Mouse (Mus musculus) ES-Bruce4 (cell line): ENCODE results near the gene Mob4. TPM values are rescaled to one million over a fixed set of nuclear protein-coding genes. Genes with fewer than 3 reads are reported as not detected.

Experiments
- H3K27ac ChIP-seq: 2 replicates; pipeline ENCODE4 v1.5.1; 2012; ENCODE audit warnings: low read length, inconsistent platforms; ENCODE audit not compliant: insufficient read depth
- H3K27me3 ChIP-seq: 2 replicates; pipeline ENCODE4 v1.6.1; 2012; ENCODE audit warnings: mild to moderate bottlenecking, low read length, inconsistent platforms; ENCODE audit not compliant: control insufficient read depth, poor library complexity, insufficient read depth, severe bottlenecking
- H3K36me3 ChIP-seq: 2 replicates; pipeline ENCODE4 v1.6.1; 2012; ENCODE audit warnings: inconsistent platforms, mild to moderate bottlenecking, low read length, moderate library complexity; ENCODE audit not compliant: control insufficient read depth, poor library complexity, insufficient read depth, severe bottlenecking
- H3K4me1 ChIP-seq: one replicate; pipeline ENCODE4 v1.8.1; 2011; ENCODE audit warnings: low read length; ENCODE audit not compliant: control insufficient read depth, insufficient read depth
- H3K4me3 ChIP-seq: 2 replicates; pipeline ENCODE4 v1.5.1; 2011; ENCODE audit warnings: low read depth, mild to moderate bottlenecking, low read length
- H3K9ac ChIP-seq: 2 replicates; pipeline ENCODE4 v1.6.1; 2012; ENCODE audit warnings: low read depth, mild to moderate bottlenecking, inconsistent platforms; ENCODE audit not compliant: poor library complexity, severe bottlenecking
- H3K9me3 ChIP-seq: replicated peaks from 2 replicates; pipeline ENCODE4 v1.6.1; 2012; ENCODE audit warnings: mild to moderate bottlenecking, low read length, inconsistent platforms; ENCODE audit not compliant: control insufficient read depth, poor library complexity, insufficient read depth, severe bottlenecking
- CTCF ChIP-seq: IDR thresholded peaks from one replicate; pipeline ENCODE4 v1.8.1; 2011; ENCODE audit warnings: low read depth, low read length
- EP300 ChIP-seq: IDR thresholded peaks from 2 replicates; pipeline ENCODE4 v1.6.1; 2011; ENCODE audit warnings: low read depth, low read length; ENCODE audit not compliant: insufficient read depth
- POLR2A ChIP-seq: IDR thresholded peaks from one replicate; pipeline ENCODE4 v1.8.1; 2011; ENCODE audit warnings: low read length; ENCODE audit not compliant: insufficient read depth
- polyA plus RNA-seq: library from polyadenylated mRNA; stranded (reverse); fragments of >200 nt; gene quantifications from 2 replicates; pipeline ENCODE4 v1.2.4, GENCODE M21; 2011; ENCODE audit warnings: low read depth; ENCODE audit not compliant: missing spikeins, insufficient read depth, insufficient read length

The Mob4 gene
- polyA plus RNA-seq, 1 experiment, result 83.5 TPM

GRCm38 (mm10) chr1:55160218-55160617, 29.2 kb downstream of the Mob4 start:
- Histone ChIP-seq H3K9ac (no peak overlapping the region), H3K36me3 (peaks cover 6% of the 10 kb centered on the region; the same call in 1 of the 2 replicates), H3K27me3 (no peaks in the 10 kb centered on the region), H3K27ac (no peak overlapping the region), H3K4me1 (peaks cover 5% of the 10 kb centered on the region), H3K4me3 (no peak overlapping the region), H3K9me3 (no peaks in the 10 kb centered on the region)
- no peak for TF ChIP-seq EP300
- TF ChIP-seq CTCF, result no peak
- no peak for TF ChIP-seq POLR2A

- H3K27me3 ChIP-seq, result no peaks in the 10 kb centered on the region
- H3K9ac ChIP-seq, result no peak overlapping the region
- H3K36me3 ChIP-seq, result peaks cover 3% of the 10 kb centered on the region; the same call in 1 of the 2 replicates
- H3K4me3 ChIP-seq, result no peak overlapping the region
- TF ChIP-seq POLR2A, result no peak
- no peak for TF ChIP-seq CTCF
- TF ChIP-seq EP300, result no peak
- peaks cover 5% of the 10 kb centered on the region for H3K4me1 ChIP-seq
- no peak overlapping the region for H3K27ac ChIP-seq
- no peaks in the 10 kb centered on the region for H3K9me3 ChIP-seq
These were observed 30.0 kb downstream of the Mob4 start for GRCm38 (mm10) chr1:55160831-55161638.

- no peak overlapping the region for H3K9ac ChIP-seq
- peaks cover 5% of the 10 kb centered on the region for H3K4me1 ChIP-seq
- no peaks in the 10 kb centered on the region for H3K27me3 ChIP-seq
- TF ChIP-seq CTCF (peak; percentile 86), POLR2A (no peak)
- no peak overlapping the region for H3K4me3 ChIP-seq
- no peaks in the 10 kb centered on the region for H3K36me3 ChIP-seq
- no peak overlapping the region for H3K27ac ChIP-seq
- no peaks in the 10 kb centered on the region for H3K9me3 ChIP-seq
These were observed 30.9 kb downstream of the Mob4 start for GRCm38 (mm10) chr1:55161895-55162294.

GRCm38 (mm10) chr1:55162781-55163180, 31.8 kb downstream of the Mob4 start:
- no peak overlapping the region; the same call in 1 of the 2 replicates for H3K27ac ChIP-seq
- no peak overlapping the region for H3K9ac ChIP-seq
- no peak for TF ChIP-seq EP300
- TF ChIP-seq CTCF, result no peak
- TF ChIP-seq POLR2A, result no peak
- no peaks in the 10 kb centered on the region for H3K36me3 ChIP-seq
- no peak overlapping the region for H3K4me3 ChIP-seq
- peaks cover 5% of the 10 kb centered on the region for H3K4me1 ChIP-seq
- H3K27me3 ChIP-seq, result no peaks in the 10 kb centered on the region
- H3K9me3 ChIP-seq, result no peaks in the 10 kb centered on the region

GRCm38 (mm10) chr1:55164005-55164404, 33.0 kb downstream of the Mob4 start:
- Histone ChIP-seq H3K4me1 (peaks cover 5% of the 10 kb centered on the region), H3K9me3 (peaks cover 1% of the 10 kb centered on the region; the same call in 1 of the 2 replicates), H3K36me3 (no peaks in the 10 kb centered on the region), H3K27ac (no peak overlapping the region), H3K27me3 (no peaks in the 10 kb centered on the region), H3K9ac (no peak overlapping the region), H3K4me3 (no peak overlapping the region)
- no peak for TF ChIP-seq POLR2A
- no peak for TF ChIP-seq EP300
- no peak for TF ChIP-seq CTCF

- no peaks in the 10 kb centered on the region for H3K27me3 ChIP-seq
- H3K4me1 ChIP-seq, result peaks cover 5% of the 10 kb centered on the region
- no peak for TF ChIP-seq CTCF
- TF ChIP-seq EP300, result no peak
- no peak for TF ChIP-seq POLR2A
- no peaks in the 10 kb centered on the region for H3K36me3 ChIP-seq
- peaks cover 5% of the 10 kb centered on the region; the same call in 1 of the 2 replicates for H3K9me3 ChIP-seq
- H3K9ac ChIP-seq, result no peak overlapping the region
- no peak overlapping the region for H3K4me3 ChIP-seq
- no peak overlapping the region for H3K27ac ChIP-seq
These were observed 36.5 kb downstream of the Mob4 start for GRCm38 (mm10) chr1:55167560-55167959.
